Mouse (Mus musculus) CD8-positive naive resting alpha-beta T cell, adult 2 months (primary cell): ENCODE data around the gene Smg6.

Source experiments
- DNase-seq, 2 experiments: peaks; one replicate each; pipeline ENCODE4 v3.0.0; 2022; ENCODE audit warnings: low read depth in 2 of 2, low spot score in 2 of 2

The Smg6 gene

GRCm38 (mm10) chr11:75046638-75047037 lies 121.0 kb downstream of the Smg6 start:
- no peak for DNase-seq

GRCm38 (mm10) chr11:75047066-75047465 lies 121.4 kb downstream of the Smg6 start:
- DNase-seq: no peak

DNA sequence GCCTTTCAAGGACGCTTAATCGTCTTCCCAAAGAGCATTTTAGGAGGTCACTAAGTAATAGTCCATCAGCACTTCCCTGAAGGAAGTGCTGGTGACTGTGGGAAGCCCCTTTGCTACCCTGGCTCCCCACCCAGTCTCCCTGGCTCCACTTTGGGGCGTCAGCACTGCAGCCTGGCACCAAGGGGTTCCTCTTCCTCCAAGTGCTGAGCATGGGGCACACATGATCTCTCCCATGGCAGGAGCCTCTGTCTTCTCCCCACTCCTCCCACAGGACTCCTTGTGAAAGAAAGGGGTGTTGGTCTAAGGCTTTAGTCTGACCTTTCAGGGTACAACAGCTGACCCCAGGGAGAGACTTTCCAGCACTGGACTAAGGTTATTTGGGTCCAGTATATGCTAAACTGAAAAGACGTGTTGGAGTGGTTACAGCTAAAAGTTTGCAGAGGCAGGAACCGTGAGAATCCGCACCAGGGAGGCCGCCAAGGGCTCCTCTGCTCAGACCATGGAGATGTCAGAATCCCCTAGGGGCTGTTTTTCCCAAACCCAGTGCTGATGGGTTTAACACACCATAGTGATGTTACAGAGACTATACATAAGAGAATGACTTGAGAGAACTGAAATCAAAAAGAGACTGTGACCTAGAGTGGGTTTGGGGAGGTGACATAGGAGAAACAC lies 122.2 kb downstream of the Smg6 start:
- no peak for DNase-seq

DNA sequence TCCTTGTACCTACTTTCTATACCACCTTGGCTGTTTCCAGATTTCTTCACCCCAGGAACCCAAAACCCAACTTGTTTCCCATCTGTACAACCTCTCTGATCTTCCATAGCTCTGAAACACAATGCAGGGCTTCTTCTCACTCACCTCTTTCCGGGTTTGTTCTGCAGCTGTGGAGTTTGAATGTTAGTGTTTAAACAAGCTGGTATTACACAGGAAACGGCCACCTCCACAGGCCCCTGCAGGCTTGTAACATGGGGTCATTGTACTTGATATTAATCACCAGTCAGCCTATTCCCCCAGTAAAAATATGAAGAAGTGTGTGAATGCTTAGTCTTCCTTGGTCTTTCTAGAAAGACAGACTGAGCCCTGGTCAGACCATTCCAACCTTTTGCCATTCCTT lies 123.5 kb downstream of the Smg6 start:
- no peak for DNase-seq

GRCm38 (mm10) chr11:75049807-75050206 lies 124.2 kb downstream of the Smg6 start:
- no peak for DNase-seq

DNA sequence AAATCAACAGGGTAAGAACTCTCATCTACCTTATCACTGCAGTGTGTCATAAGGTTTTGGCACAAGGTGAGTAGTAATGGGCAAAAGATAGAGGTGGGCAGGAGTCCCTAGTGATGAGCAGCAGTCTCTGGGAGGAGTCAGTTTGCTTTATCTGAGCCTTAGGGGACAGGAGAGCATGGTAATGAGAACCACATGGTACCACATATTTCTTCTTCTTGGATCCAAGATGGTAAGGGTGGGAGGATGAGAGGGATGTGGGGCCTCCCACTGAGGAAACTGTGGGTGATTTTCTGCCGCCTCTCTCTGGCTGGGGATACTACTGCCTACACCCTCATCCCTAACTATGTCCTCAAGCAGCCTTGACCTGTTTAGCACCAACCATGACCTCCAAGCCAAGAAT lies 125.6 kb downstream of the Smg6 start:
- DNase-seq: no peak

DNA sequence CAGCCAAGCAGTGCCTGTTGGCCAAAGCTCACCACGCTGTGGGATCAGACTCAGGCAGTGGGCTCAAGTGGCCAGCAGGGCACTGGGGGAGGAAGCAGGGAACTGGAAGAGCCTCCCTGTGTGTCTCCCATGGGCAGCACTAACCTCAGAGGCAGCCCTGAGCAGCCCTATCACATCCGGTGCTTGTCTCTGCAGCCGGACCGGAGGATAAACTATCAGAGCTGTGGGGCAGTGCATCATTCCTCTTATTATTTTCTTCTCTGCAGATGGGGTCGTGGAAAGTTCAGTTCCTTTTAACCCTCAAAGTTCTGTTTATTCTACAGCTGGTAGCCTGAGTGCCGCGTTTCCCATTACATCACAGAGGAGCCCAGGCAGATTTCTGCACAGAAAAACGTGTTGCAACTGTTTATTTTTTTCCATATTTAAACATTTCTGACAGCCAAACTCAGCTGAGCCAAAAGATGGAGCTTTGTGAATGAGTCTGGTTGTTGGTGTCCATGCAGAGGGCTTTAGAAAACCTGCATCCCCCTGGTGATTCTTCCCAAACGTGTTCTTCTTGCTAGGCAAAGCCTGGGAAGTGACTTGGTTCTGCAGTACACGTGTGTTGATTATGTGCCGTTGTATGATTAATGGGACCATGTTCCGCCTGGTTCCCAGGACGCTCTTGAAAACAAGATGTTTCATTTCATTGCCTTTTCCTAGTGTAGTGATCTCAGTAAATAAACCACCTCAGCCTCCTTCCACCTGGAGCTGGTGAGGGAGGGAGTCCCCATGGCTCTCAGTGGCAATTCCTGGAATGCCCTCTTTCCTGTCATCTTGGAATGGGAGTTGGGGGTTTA lies 126.3 kb downstream of the Smg6 start:
- DNase-seq: no peak

DNA sequence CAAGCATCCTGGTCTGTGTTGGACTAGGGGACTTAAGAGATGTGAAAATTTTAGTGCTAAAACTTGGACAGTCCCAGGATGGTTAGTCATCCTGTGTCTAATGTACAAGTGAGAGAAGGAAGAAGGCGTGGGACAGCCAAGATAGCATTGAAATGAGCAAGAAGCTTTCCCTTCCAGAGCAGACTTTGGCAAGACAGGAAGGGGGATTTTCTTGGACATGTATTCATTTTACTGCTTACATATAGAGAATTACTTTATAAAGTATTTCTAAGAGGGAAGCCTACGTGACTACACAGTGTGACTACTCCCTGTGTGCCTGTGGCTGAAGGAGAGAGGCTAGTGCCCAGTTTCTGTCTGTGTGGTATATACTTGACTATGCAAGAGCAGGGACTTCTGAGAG lies 127.4 kb downstream of the Smg6 start:
- DNase-seq: no peak

DNA sequence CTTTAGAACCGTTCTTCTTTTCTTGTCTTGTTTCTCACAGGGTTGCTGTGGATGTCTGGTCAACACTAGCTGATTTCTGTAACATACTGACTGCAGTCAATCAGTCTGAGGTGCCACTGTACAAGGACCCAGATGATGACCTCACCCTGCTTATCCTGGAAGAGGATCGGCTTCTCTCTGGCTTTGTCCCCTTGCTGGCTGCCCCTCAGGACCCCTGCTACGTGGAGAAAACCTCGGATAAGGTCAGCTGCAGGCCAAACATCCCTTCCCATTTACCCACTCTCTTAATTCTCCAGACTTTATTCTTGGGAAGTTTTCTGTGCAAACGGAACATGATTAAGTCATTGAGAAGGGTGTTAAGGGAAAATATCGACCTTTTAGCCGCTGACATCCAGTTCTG lies 128.1 kb downstream of the Smg6 start:
- no peak for DNase-seq

- no peak for DNase-seq
These were observed 128.7 kb downstream of the Smg6 start for GRCm38 (mm10) chr11:75054184-75054877.

DNA sequence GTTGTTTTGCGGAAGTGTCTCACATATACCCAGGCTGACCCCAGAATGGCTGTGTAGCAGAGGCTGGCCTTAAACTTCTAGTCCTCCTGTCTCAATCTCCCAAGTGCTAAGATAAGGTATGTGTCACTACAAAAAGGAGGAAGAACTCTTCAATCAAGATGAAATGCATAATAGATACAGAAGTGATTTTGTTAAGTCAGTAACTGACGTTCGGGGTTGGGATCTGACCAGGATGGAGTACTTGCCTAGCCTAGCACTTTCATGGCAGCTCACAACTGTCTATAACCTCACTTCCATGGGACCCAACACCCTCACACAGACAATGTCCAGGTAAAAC lies 129.2 kb downstream of the Smg6 start:
- DNase-seq: no peak

GRCm38 (mm10) chr11:75062650-75063049 lies 137.0 kb downstream of the Smg6 start:
- no peak for DNase-seq

- DNase-seq: no peak
These were observed 138.6 kb downstream of the Smg6 start for GRCm38 (mm10) chr11:75064266-75064665.

GRCm38 (mm10) chr11:75071352-75071751 lies 145.7 kb downstream of the Smg6 start:
- DNase-seq: no peak

DNA sequence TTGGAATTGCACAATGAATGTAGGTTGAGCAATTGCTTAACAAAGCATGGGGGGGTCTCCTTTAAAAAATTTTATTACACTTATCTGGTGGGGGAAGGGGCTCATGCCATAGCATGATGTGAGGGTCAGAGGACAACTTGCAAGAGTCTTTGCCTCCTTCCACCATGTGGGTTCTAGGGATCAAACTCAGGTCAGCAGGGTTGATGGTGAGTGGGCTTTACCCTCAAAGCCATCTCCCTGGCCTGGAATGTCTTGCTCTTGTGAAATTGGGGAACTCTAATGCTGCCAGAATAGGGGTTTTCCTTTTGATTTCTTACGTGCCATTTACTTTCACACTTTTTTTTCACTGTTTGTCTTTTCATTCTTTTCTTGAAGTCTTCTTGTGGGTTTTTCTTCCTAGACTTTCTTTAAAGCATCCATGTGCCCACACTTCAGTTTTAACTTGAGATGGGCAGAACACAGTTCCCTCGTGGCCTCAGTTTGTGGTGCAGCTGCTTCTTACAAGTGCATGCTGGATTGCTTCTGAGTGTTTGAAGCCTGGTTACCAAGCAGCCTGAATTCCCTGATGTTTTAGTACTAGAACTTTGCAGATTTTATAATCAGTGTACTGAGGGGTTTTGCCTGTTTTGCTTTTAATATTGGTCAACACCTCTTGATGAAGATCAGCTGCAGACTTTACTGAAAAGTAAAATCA lies 147.5 kb downstream of the Smg6 start:
- no peak for DNase-seq

DNA sequence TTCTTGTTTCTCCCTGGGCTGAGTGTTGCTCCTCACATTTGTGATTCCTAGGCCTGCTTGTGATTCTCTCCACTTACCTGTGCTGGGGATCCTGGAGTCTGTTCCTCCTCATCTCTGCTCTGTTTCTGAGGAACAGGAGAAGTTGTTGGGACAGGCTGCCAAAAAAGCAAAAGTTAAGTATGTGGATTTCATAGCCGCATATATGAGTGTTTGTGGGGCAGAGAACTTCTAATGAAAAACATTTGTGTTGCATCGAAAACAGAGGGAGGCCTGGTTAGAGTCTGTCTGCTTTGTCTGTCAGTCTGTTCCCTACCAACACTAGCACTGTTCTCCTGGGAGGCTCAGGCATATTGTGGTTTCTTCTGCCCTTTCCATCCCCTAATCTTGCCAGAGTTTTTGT lies 148.1 kb downstream of the Smg6 start:
- DNase-seq: no peak

DNA sequence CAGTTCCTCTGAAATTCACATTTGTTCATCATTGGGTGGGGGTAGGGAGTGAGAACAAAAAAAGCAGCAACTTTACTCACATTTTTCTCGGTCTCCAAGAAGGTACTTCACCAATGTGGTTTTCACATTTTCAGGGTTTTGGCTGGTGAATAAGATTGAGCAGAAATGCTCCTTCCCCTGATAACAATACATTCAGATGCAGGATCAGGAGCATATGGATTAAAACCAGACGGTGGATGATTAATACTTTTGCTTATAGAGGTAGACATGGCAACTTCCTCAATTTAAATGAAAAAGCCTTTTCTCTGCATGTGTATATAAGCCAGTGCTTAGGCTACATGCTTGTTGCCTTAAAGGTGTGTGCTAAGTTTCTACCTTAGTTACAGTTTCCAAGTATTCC lies 148.9 kb downstream of the Smg6 start:
- DNase-seq: no peak

GRCm38 (mm10) chr11:75078616-75079015 lies 153.0 kb downstream of the Smg6 start:
- DNase-seq: no peak

- no peak for DNase-seq
These were observed 157.4 kb downstream of the Smg6 start for GRCm38 (mm10) chr11:75083031-75083430.

GRCm38 (mm10) chr11:75092159-75092558 lies 166.5 kb downstream of the Smg6 start:
- no peak for DNase-seq

- DNase-seq: no peak
These were observed 167.0 kb downstream of the Smg6 start for GRCm38 (mm10) chr11:75092656-75093055.

DNA sequence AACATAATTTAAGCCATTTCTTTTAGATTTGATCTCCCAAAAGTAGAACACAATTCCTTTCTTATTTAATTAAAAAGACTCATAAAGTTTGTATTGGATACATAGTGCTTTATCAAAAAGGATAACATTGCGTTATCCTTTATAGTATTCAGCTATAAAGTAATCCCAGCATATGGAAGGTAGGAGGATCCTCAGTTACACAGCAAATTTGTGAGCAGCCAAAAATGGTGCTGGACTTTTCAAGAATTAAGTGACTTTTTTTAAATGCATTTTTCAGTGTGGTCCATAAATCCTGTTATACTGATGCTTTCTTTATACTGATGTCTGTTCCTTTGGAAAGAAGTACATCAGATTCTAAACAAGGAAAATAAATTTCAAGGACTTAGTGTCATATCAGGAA lies 169.1 kb downstream of the Smg6 start:
- no peak for DNase-seq
